Mouse (Mus musculus) cortical plate, adult 2 months (tissue): ENCODE measurements around the gene Sec24a.

ENCODE experiments used
- CTCF ChIP-seq: fragments of 200-500 bp; IDR thresholded peaks from 2 replicates; pipeline ENCODE4 v1.5.1; 2011; ENCODE audit warnings: mild to moderate bottlenecking, control low read depth, low read length; ENCODE audit not compliant: insufficient read depth; ENCODE audit errors: extremely low read depth
- POLR2A ChIP-seq: fragments of 200-500 bp; IDR thresholded peaks from 2 replicates; pipeline ENCODE4 v1.6.1; 2011; ENCODE audit warnings: mild to moderate bottlenecking, low read length, control low read depth; ENCODE audit not compliant: insufficient read depth; ENCODE audit errors: extremely low read depth

GRCm38 (mm10) chr11:51677737-51678418 lies 85.6 kb downstream of the Sec24a start:
- no peak for TF ChIP-seq CTCF
- no peak for TF ChIP-seq POLR2A
